In the genomic region with DNA sequence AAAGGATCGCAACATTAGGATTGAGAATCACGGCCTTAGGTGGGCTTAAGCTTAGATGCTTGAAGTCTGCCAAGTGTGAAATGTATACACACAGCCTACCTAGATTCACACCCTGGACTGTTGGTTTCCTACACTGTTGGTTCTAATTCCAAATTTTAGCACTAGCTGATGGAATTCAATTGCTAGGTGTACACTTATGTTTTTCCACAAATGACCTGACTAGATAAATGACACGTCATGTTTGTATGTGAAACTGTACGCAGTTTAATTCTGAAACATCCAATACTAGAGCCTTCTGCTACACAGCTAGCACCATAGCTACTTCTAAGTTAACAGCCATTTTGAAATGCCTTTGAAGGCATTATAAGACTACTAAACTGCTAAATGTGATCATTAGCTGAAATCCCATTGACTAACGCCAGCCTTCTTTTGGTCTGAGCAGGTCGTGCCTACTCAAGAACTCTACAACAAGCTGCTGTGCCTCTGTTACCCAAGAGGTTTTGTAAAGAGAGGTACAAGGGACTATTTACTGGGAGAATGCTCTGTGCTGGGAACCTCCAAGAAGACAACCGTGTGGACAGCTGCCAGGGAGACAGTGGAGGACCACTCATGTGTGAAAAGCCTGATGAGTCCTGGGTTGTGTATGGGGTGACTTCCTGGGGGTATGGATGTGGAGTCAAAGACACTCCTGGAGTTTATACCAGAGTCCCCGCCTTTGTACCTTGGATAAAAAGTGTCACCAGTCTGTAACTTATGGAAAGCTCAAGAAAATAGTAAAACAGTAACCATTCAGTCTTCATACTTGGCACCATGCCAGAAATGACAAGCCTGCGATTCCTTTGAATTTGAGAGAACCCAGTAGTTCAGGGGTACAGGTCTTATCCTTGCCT, we compare ENCODE assay signal across 8 mouse cellular contexts. TPM values are rescaled to one million over a fixed set of nuclear protein-coding genes. Genes with fewer than 3 reads are reported as not detected.
DNase-seq lines count a peak whose midpoint lies in the region; ATAC-seq and TF ChIP-seq lines count a peak whose summit lies in the region.

No protein-coding gene starts in this region.

- no peaks in the 10 kb centered on the region for H3K27me3 ChIP-seq in kidney, embryonic 14.5 days (ENCODE audit: control insufficient read depth, insufficient read depth, low read length)
- H3K27me3 ChIP-seq in midbrain, embryonic 12.5 days = no peaks in the 10 kb centered on the region

- peak in 1 of 2 experiments; percentile 7 for DNase-seq in layer of hippocampus, adult 2 months (ENCODE audit: low spot score in 2 of 2)
- no peak for DNase-seq in layer of hippocampus, adult 11-12 months (ENCODE audit: low spot score)
- peak; percentile 40 for DNase-seq in ES-E14 (ENCODE audit: low read depth, low spot score)
- DNase-seq in urinary bladder, adult 18-20 months (ENCODE audit: low spot score in 2 of 2) = no peak
- DNase-seq in urinary bladder, postnatal 10 days (ENCODE audit: low spot score) = no peak

- no peak overlapping the region for H3K27ac ChIP-seq in layer of hippocampus, adult 2 months
- H3K27ac ChIP-seq in ES-E14 (ENCODE audit: insufficient read depth, low read depth, low read length, poor library complexity, severe bottlenecking) = no peak overlapping the region; the same call in 1 of the 2 replicates
- peak overlapping the region; percentile 38; the same call in 1 of the 2 replicates for H3K27ac ChIP-seq in embryonic fibroblast, embryonic 13.5 days (ENCODE audit: insufficient read depth, low read length)
- H3K27ac ChIP-seq in kidney, embryonic 14.5 days (ENCODE audit: low read depth, low read length) = peak overlapping the region; percentile 20; the same call in 1 of the 2 replicates
- H3K27ac ChIP-seq in midbrain, embryonic 12.5 days (replicated peaks) = no peak overlapping the region

- peaks cover 7% of the 10 kb centered on the region for H3K36me3 ChIP-seq in ES-E14 (ENCODE audit: control insufficient read depth, insufficient read depth, low read length, poor library complexity, severe bottlenecking)
- peaks cover 13% of the 10 kb centered on the region; the same call in 1 of the 2 replicates for H3K36me3 ChIP-seq in kidney, embryonic 14.5 days (ENCODE audit: control insufficient read depth, insufficient read depth, low read length)
- H3K36me3 ChIP-seq in midbrain, embryonic 12.5 days = peaks cover 8% of the 10 kb centered on the region; the same call in 1 of the 2 replicates

- TF ChIP-seq CTCF in layer of hippocampus, adult 2 months (conservative IDR thresholded peaks at IDR 0.05) = no peak
- no peak for TF ChIP-seq CTCF in embryonic fibroblast, embryonic 13.5 days (IDR thresholded peaks at IDR 0.05; ENCODE audit: borderline replicate concordance, insufficient read depth, low read length)

- no peak for ATAC-seq in kidney, embryonic 14.5 days (ENCODE audit: low FRiP score, low TSS enrichment)
- no peak for ATAC-seq in midbrain, embryonic 12.5 days (ENCODE audit: low FRiP score, low read depth)

- WGBS in kidney, embryonic 14.5 days = 53% methylated on average over 9 of the region's 9 CpGs
- 53% methylated on average over 9 of the region's 9 CpGs for WGBS in midbrain, embryonic 12.5 days

- peak; percentile 40 for TF ChIP-seq POLR2A in embryonic fibroblast, embryonic 13.5 days (IDR thresholded peaks at IDR 0.05; ENCODE audit: low read depth, low read length)

- peaks cover 0 to 2% of the 10 kb centered on the region in 2 experiments; a peak in 1 of 4 replicates for H3K4me1 ChIP-seq in ES-E14 (ENCODE audit: control insufficient read depth in 2 of 2, insufficient read depth in 2 of 2, low read length in 2 of 2, poor library complexity in 1 of 2)
- peaks cover 8% of the 10 kb centered on the region for H3K4me1 ChIP-seq in embryonic fibroblast, embryonic 13.5 days (ENCODE audit: control insufficient read depth, insufficient read depth, low read length)
- no peaks in the 10 kb centered on the region; the same call in 1 of the 2 replicates for H3K4me1 ChIP-seq in kidney, embryonic 14.5 days (ENCODE audit: control insufficient read depth, insufficient read depth, low read length)
- peaks cover 17% of the 10 kb centered on the region for H3K4me1 ChIP-seq in midbrain, embryonic 12.5 days

- in situ Hi-C loops in ES-E14 (cut with MboI; ENCODE audit: low sequenced_read_pairs in 2 of 2, unreplicated experiment in 2 of 2) = no loop called here

- H3K9me3 ChIP-seq in ES-E14 (ENCODE audit: control insufficient read depth, insufficient read depth, low read depth, low read length) = no peaks in the 10 kb centered on the region
- H3K9me3 ChIP-seq in kidney, embryonic 14.5 days (ENCODE audit: control insufficient read depth, low read length) = no peaks in the 10 kb centered on the region
- H3K9me3 ChIP-seq in midbrain, embryonic 12.5 days = no peaks in the 10 kb centered on the region

- peak overlapping the region; percentile 62; the same call in 1 of the 2 replicates for H3K9ac ChIP-seq in ES-E14 (ENCODE audit: insufficient read depth, low read depth, low read length, poor library complexity, severe bottlenecking)
- no peak overlapping the region for H3K9ac ChIP-seq in kidney, embryonic 14.5 days (ENCODE audit: low read depth, low read length)
- no peak overlapping the region for H3K9ac ChIP-seq in midbrain, embryonic 12.5 days (replicated peaks)

- peak overlapping the region; percentile 72; the same call in 1 of the 2 replicates for H3K4me2 ChIP-seq in kidney, embryonic 14.5 days (replicated peaks; ENCODE audit: low read depth, low read length)
- H3K4me2 ChIP-seq in midbrain, embryonic 12.5 days (replicated peaks) = peak overlapping the region; percentile 66

- H3K4me3 ChIP-seq in layer of hippocampus, adult 2 months = peak overlapping the region; percentile 83; the same call in 1 of the 2 replicates
- H3K4me3 ChIP-seq in ES-E14 (ENCODE audit: insufficient read depth in 1 of 2, low read depth in 1 of 2, low read length in 2 of 2, poor library complexity in 1 of 2, severe bottlenecking in 1 of 2) = no peak overlapping the region
- H3K4me3 ChIP-seq in embryonic fibroblast, embryonic 13.5 days (ENCODE audit: insufficient read depth, low read length) = peak overlapping the region; percentile 2; the same call in 1 of the 2 replicates
- peak overlapping the region; percentile 89; the same call in 1 of the 2 replicates for H3K4me3 ChIP-seq in kidney, embryonic 14.5 days (ENCODE audit: low read length)
- no peak overlapping the region for H3K4me3 ChIP-seq in midbrain, embryonic 12.5 days

TF ChIP-seq in ES-E14, 5 proteins besides CTCF, POLR2A, EP300 and RAD21:
- no peak for TF ChIP-seq HCFC1 (IDR thresholded peaks at IDR 0.05; ENCODE audit: borderline replicate concordance, insufficient read depth, low read length)
- TF ChIP-seq CHD2 (IDR thresholded peaks at IDR 0.05; ENCODE audit: low read depth, low read length) = 0 out of 2 replicates have a peak, but pooled peaks have one; percentile 1

RNA-seq across cellular contexts. Expression of gene Prss12, which starts 59.3 kb away (rescaled TPM):
- total RNA-seq in layer of hippocampus, adult 2 months (2021) = 10 to 100 TPM; 11.6 to 11.8 TPM
- 0.58 and 1.3 TPM in 2 replicates for total RNA-seq in ES-E14 (2012; rRNA removed)
- 2.1 and 3.6 TPM in 2 replicates for polyA plus RNA-seq in embryonic fibroblast, embryonic 13.5 days (2011; ENCODE audit: insufficient read length, low read depth, missing spikeins)
- polyA plus RNA-seq in kidney, embryonic 14.5 days (2014; fragmentation: Nextera tagmentation; extraction: Ambion mirVana) = 2.3 and 2.9 TPM in 2 replicates
- 8.4 and 13.9 TPM in 2 replicates for polyA plus RNA-seq in midbrain, embryonic 12.5 days (2016; fragmentation: Nextera tagmentation; extraction: Ambion mirVana)

Comparison
In these comparisons a context has a peak if more than half of its experiments do, and no peak if none do; other contexts are left out.
1. H3K27ac ChIP-seq: peak in embryonic fibroblast, embryonic 13.5 days (single experiment) and kidney, embryonic 14.5 days (single experiment); none in layer of hippocampus, adult 2 months (single experiment), ES-E14 (single experiment) and midbrain, embryonic 12.5 days (single experiment).
2. H3K4me3 ChIP-seq: peak in layer of hippocampus, adult 2 months (single experiment), embryonic fibroblast, embryonic 13.5 days (single experiment) and kidney, embryonic 14.5 days (single experiment); none in ES-E14 (0 of 2) and midbrain, embryonic 12.5 days (single experiment).